Mouse (Mus musculus): ENCODE results near the gene Ints2. TPM values are rescaled to one million over a fixed set of nuclear protein-coding genes. Genes with fewer than 3 reads are reported as not detected.
A peak's percentile ranks its signal among the peaks of the same experiment; 100 is the strongest.
"Not testable (repeated sequence)": the region's sequence is repeated elsewhere in the genome, so short reads cannot be mapped to it uniquely, and the experiment has no call there.

Ints2 gene
- 14.9 and 15.6 TPM in 2 replicates for polyA plus RNA-seq (2012; rRNA removed)

- no peak for TF ChIP-seq POLR2A (IDR thresholded peaks at IDR 0.05; ENCODE audit: control insufficient read depth, extremely low read depth, insufficient read depth, low read length, poor library complexity)
- no peak for TF ChIP-seq CTCF (IDR thresholded peaks at IDR 0.05; ENCODE audit: borderline replicate concordance, control insufficient read depth, extremely low read depth, insufficient read depth, low read length, poor library complexity)
- Histone ChIP-seq H3K4me1 (replicated peaks; ENCODE audit: control insufficient read depth, insufficient read depth, low read length) (no peaks in the 10 kb centered on the region), H3K27ac (ENCODE audit: control insufficient read depth, insufficient read depth, low read length) (no peak within 1 kb of the TSS), H3K4me3 (ENCODE audit: control insufficient read depth, insufficient read depth, low read length) (peak within 1 kb of the TSS; percentile 74), H3K36me3 (ENCODE audit: control insufficient read depth, insufficient read depth, low read length) (0 out of 2 replicates have a peak, but pooled peaks cover 5% of the 10 kb centered on the region), H3K27me3 (ENCODE audit: control insufficient read depth, insufficient read depth, low read length) (no peaks in the 10 kb centered on the region)
- WGBS, result 4% methylated on average over 32 of the region's 32 CpGs
- DNase-seq, result peak; percentile 94
These were observed at the start of gene Ints2 for GRCm38 (mm10) chr11:86257460-86258076. Gene Ints2 (minus strand): TSS chr11:86257575.

DNA sequence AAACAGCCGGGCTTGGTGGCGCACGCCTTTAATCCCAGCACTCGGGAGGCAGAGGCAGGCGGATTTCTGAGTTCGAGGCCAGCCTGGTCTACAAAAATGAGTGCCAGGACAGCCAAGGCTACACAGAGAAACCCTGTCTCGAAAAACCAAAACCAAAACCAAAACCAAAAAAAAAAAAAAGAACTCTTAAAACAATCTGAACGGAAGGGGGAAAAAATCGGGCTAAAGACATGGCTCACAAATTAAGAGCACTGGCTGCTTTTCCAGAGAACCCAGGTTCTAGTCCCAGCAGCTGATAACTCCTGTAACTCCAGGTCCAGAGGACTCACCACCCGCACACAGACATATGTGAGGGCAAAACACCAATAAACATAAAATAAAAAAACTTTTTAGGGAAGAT is 34.8 kb upstream of the Ints2 start:
- not testable (repeated sequence) for DNase-seq; H3K4me1 ChIP-seq (replicated peaks; ENCODE audit: control insufficient read depth, insufficient read depth, low read length); H3K27ac ChIP-seq (ENCODE audit: control insufficient read depth, insufficient read depth, low read length); H3K4me3 ChIP-seq (ENCODE audit: control insufficient read depth, insufficient read depth, low read length); H3K27me3 ChIP-seq (ENCODE audit: control insufficient read depth, insufficient read depth, low read length)
- 77% methylated on average over 10 of the region's 10 CpGs for WGBS
- peaks cover 39% of the 10 kb centered on the region for H3K36me3 ChIP-seq (ENCODE audit: control insufficient read depth, insufficient read depth, low read length)

GRCm38 (mm10) chr11:86291714-86292113 is 34.3 kb upstream of the Ints2 start:
- H3K27me3 ChIP-seq (ENCODE audit: control insufficient read depth, insufficient read depth, low read length), result no peaks in the 10 kb centered on the region
- H3K4me3 ChIP-seq (ENCODE audit: control insufficient read depth, insufficient read depth, low read length), result no peak overlapping the region
- no peak for DNase-seq
- no peak for TF ChIP-seq CTCF (IDR thresholded peaks at IDR 0.05; ENCODE audit: borderline replicate concordance, control insufficient read depth, extremely low read depth, insufficient read depth, low read length, poor library complexity)
- TF ChIP-seq POLR2A (IDR thresholded peaks at IDR 0.05; ENCODE audit: control insufficient read depth, extremely low read depth, insufficient read depth, low read length, poor library complexity), result no peak
- WGBS, result 95% methylated on average over 6 of the region's 6 CpGs
- H3K4me1 ChIP-seq (replicated peaks; ENCODE audit: control insufficient read depth, insufficient read depth, low read length), result peaks cover 2% of the 10 kb centered on the region; the same call in 1 of the 2 replicates
- H3K27ac ChIP-seq (ENCODE audit: control insufficient read depth, insufficient read depth, low read length), result no peak overlapping the region
- H3K36me3 ChIP-seq (ENCODE audit: control insufficient read depth, insufficient read depth, low read length), result peaks cover 41% of the 10 kb centered on the region

DNA sequence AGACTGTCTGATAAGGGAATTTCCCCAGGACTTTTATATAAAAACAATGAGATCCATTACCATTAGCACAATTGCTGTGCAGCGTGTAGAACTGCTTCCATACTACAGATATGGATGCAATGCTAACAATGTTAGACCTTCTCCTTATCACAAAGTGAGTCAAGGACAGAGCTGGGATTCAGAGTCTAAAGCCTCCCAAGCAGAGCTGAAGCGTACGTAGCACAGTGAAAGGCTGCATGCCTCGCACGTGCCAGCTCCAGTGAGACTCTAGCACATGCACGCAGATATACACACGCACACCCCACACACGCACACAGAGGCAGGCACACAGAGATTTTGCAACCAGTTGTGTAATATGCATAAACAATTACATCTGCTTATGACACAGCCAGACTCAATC is 28.4 kb upstream of the Ints2 start:
- Histone ChIP-seq H3K36me3 (ENCODE audit: control insufficient read depth, insufficient read depth, low read length) (peaks cover 80% of the 10 kb centered on the region), H3K27me3 (ENCODE audit: control insufficient read depth, insufficient read depth, low read length) (no peaks in the 10 kb centered on the region), H3K27ac (ENCODE audit: control insufficient read depth, insufficient read depth, low read length) (no peak overlapping the region), H3K4me3 (ENCODE audit: control insufficient read depth, insufficient read depth, low read length) (no peak overlapping the region), H3K4me1 (replicated peaks; ENCODE audit: control insufficient read depth, insufficient read depth, low read length) (no peaks in the 10 kb centered on the region)
- DNase-seq, result no peak
- TF ChIP-seq CTCF (IDR thresholded peaks at IDR 0.05; ENCODE audit: borderline replicate concordance, control insufficient read depth, extremely low read depth, insufficient read depth, low read length, poor library complexity) (no peak), POLR2A (IDR thresholded peaks at IDR 0.05; ENCODE audit: control insufficient read depth, extremely low read depth, insufficient read depth, low read length, poor library complexity) (no peak)
- 97% methylated on average over 8 of the region's 8 CpGs for WGBS

GRCm38 (mm10) chr11:86278442-86279102 is 21.2 kb upstream of the Ints2 start:
- Histone ChIP-seq H3K27me3 (ENCODE audit: control insufficient read depth, insufficient read depth, low read length) (no peaks in the 10 kb centered on the region), H3K4me1 (replicated peaks; ENCODE audit: control insufficient read depth, insufficient read depth, low read length) (no peaks in the 10 kb centered on the region), H3K27ac (ENCODE audit: control insufficient read depth, insufficient read depth, low read length) (no peak overlapping the region), H3K36me3 (ENCODE audit: control insufficient read depth, insufficient read depth, low read length) (peaks cover 91% of the 10 kb centered on the region), H3K4me3 (ENCODE audit: control insufficient read depth, insufficient read depth, low read length) (no peak overlapping the region)
- no peak for DNase-seq
- no peak for TF ChIP-seq CTCF (IDR thresholded peaks at IDR 0.05; ENCODE audit: borderline replicate concordance, control insufficient read depth, extremely low read depth, insufficient read depth, low read length, poor library complexity)
- TF ChIP-seq POLR2A (IDR thresholded peaks at IDR 0.05; ENCODE audit: control insufficient read depth, extremely low read depth, insufficient read depth, low read length, poor library complexity), result no peak
- WGBS, result 98% methylated on average over 6 of the region's 6 CpGs

- TF ChIP-seq POLR2A (IDR thresholded peaks at IDR 0.05; ENCODE audit: control insufficient read depth, extremely low read depth, insufficient read depth, low read length, poor library complexity) (no peak), CTCF (IDR thresholded peaks at IDR 0.05; ENCODE audit: borderline replicate concordance, control insufficient read depth, extremely low read depth, insufficient read depth, low read length, poor library complexity) (no peak)
- H3K27ac ChIP-seq (ENCODE audit: control insufficient read depth, insufficient read depth, low read length), result no peak overlapping the region
- H3K27me3 ChIP-seq (ENCODE audit: control insufficient read depth, insufficient read depth, low read length), result no peaks in the 10 kb centered on the region
- no peaks in the 10 kb centered on the region for H3K4me1 ChIP-seq (replicated peaks; ENCODE audit: control insufficient read depth, insufficient read depth, low read length)
- H3K4me3 ChIP-seq (ENCODE audit: control insufficient read depth, insufficient read depth, low read length), result peak overlapping the region; percentile 74
- 0 out of 2 replicates have a peak, but pooled peaks cover 5% of the 10 kb centered on the region for H3K36me3 ChIP-seq (ENCODE audit: control insufficient read depth, insufficient read depth, low read length)
- WGBS, result under 1% methylated on average over 22 of the region's 22 CpGs
- DNase-seq, result no peak
These were observed 321 bp downstream of the Ints2 start for GRCm38 (mm10) chr11:86257054-86257453.

Data from thymus, adult 2 months (tissue).